Mouse (Mus musculus): Measurements from ENCODE around the gene Gxylt1. TPM values are rescaled to one million over a fixed set of nuclear protein-coding genes. Genes with fewer than 3 reads are reported as not detected.
"Not testable (repeated sequence)": the region's sequence is repeated elsewhere in the genome, so short reads cannot be mapped to it uniquely, and the experiment has no call there.

The Gxylt1 gene
- polyA plus RNA-seq, 1 experiment: 0.09 TPM

- H3K4me3 ChIP-seq (replicated peaks): no peak overlapping the region
- H3K36me3 ChIP-seq (ENCODE audit: control insufficient read depth): peaks cover 80% of the 10 kb centered on the region
- no peaks in the 10 kb centered on the region for H3K9me3 ChIP-seq (ENCODE audit: control insufficient read depth, low read length)
- H3K4me1 ChIP-seq (ENCODE audit: control insufficient read depth): no peaks in the 10 kb centered on the region; the same call in 1 of the 2 replicates
- TF ChIP-seq TAL1 (IDR thresholded peaks at IDR 0.05; ENCODE audit: low read length): no peak
- TF ChIP-seq GATA1 (IDR thresholded peaks at IDR 0.05; ENCODE audit: low read length): no peak
- no peaks in the 10 kb centered on the region for H3K27me3 ChIP-seq (ENCODE audit: control insufficient read depth)
Observed at GRCm38 (mm10) chr15:93252396-93252795, 22.6 kb downstream of the Gxylt1 start.

- Histone ChIP-seq H3K9me3 (ENCODE audit: control insufficient read depth, low read length) (no peaks in the 10 kb centered on the region), H3K27me3 (ENCODE audit: control insufficient read depth) (no peaks in the 10 kb centered on the region), H3K4me1 (ENCODE audit: control insufficient read depth) (no peaks in the 10 kb centered on the region; the same call in 1 of the 2 replicates), H3K4me3 (replicated peaks) (no peak overlapping the region), H3K36me3 (ENCODE audit: control insufficient read depth) (peaks cover 80% of the 10 kb centered on the region)
- TF ChIP-seq GATA1 (IDR thresholded peaks at IDR 0.05; ENCODE audit: low read length) (no peak), TAL1 (IDR thresholded peaks at IDR 0.05; ENCODE audit: low read length) (no peak)
Observed at GRCm38 (mm10) chr15:93251553-93252250, 23.3 kb downstream of the Gxylt1 start.

- Histone ChIP-seq H3K4me3 (replicated peaks) (no peak overlapping the region), H3K9me3 (ENCODE audit: control insufficient read depth, low read length) (no peaks in the 10 kb centered on the region), H3K4me1 (ENCODE audit: control insufficient read depth) (no peaks in the 10 kb centered on the region), H3K36me3 (ENCODE audit: control insufficient read depth) (peaks cover 81% of the 10 kb centered on the region), H3K27me3 (ENCODE audit: control insufficient read depth) (no peaks in the 10 kb centered on the region)
- TF ChIP-seq GATA1 (IDR thresholded peaks at IDR 0.05; ENCODE audit: low read length): no peak
- TF ChIP-seq TAL1 (IDR thresholded peaks at IDR 0.05; ENCODE audit: low read length): no peak
Observed at GRCm38 (mm10) chr15:93243202-93243601, 31.8 kb downstream of the Gxylt1 start.

- H3K9me3 ChIP-seq (ENCODE audit: control insufficient read depth, low read length); H3K4me3 ChIP-seq (replicated peaks); H3K27me3 ChIP-seq (ENCODE audit: control insufficient read depth); H3K4me1 ChIP-seq (ENCODE audit: control insufficient read depth): not testable (repeated sequence)
- H3K36me3 ChIP-seq (ENCODE audit: control insufficient read depth): peaks cover 21% of the 10 kb centered on the region
Observed at GRCm38 (mm10) chr15:93236456-93236855, 38.5 kb downstream of the Gxylt1 start.

GRCm38 (mm10) chr15:93229028-93229427, 46.0 kb downstream of the Gxylt1 start:
- H3K27me3 ChIP-seq (ENCODE audit: control insufficient read depth): no peaks in the 10 kb centered on the region
- no peaks in the 10 kb centered on the region for H3K4me1 ChIP-seq (ENCODE audit: control insufficient read depth)
- no peak overlapping the region for H3K4me3 ChIP-seq (replicated peaks)
- H3K9me3 ChIP-seq (ENCODE audit: control insufficient read depth, low read length): no peaks in the 10 kb centered on the region
- H3K36me3 ChIP-seq (ENCODE audit: control insufficient read depth): no peaks in the 10 kb centered on the region
- TF ChIP-seq GATA1 (IDR thresholded peaks at IDR 0.05; ENCODE audit: low read length) (no peak), TAL1 (IDR thresholded peaks at IDR 0.05; ENCODE audit: low read length) (no peak)

GRCm38 (mm10) chr15:93228375-93228774, 46.6 kb downstream of the Gxylt1 start:
- no peak for TF ChIP-seq TAL1 (IDR thresholded peaks at IDR 0.05; ENCODE audit: low read length)
- Histone ChIP-seq H3K9me3 (ENCODE audit: control insufficient read depth, low read length) (no peaks in the 10 kb centered on the region), H3K4me3 (replicated peaks) (no peak overlapping the region), H3K4me1 (ENCODE audit: control insufficient read depth) (no peaks in the 10 kb centered on the region), H3K27me3 (ENCODE audit: control insufficient read depth) (no peaks in the 10 kb centered on the region), H3K36me3 (ENCODE audit: control insufficient read depth) (no peaks in the 10 kb centered on the region)

- Histone ChIP-seq H3K9me3 (ENCODE audit: control insufficient read depth, low read length) (no peaks in the 10 kb centered on the region), H3K4me1 (ENCODE audit: control insufficient read depth) (no peaks in the 10 kb centered on the region), H3K4me3 (replicated peaks) (no peak overlapping the region), H3K27me3 (ENCODE audit: control insufficient read depth) (no peaks in the 10 kb centered on the region), H3K36me3 (ENCODE audit: control insufficient read depth) (no peaks in the 10 kb centered on the region)
- no peak for TF ChIP-seq GATA1 (IDR thresholded peaks at IDR 0.05; ENCODE audit: low read length)
- no peak for TF ChIP-seq TAL1 (IDR thresholded peaks at IDR 0.05; ENCODE audit: low read length)
Observed at GRCm38 (mm10) chr15:93227764-93228079, 47.3 kb downstream of the Gxylt1 start.

- TF ChIP-seq TAL1 (IDR thresholded peaks at IDR 0.05; ENCODE audit: low read length): no peak
- TF ChIP-seq GATA1 (IDR thresholded peaks at IDR 0.05; ENCODE audit: low read length): no peak
- H3K4me1 ChIP-seq (ENCODE audit: control insufficient read depth): no peaks in the 10 kb centered on the region
- H3K36me3 ChIP-seq (ENCODE audit: control insufficient read depth): no peaks in the 10 kb centered on the region
- no peak overlapping the region for H3K4me3 ChIP-seq (replicated peaks)
- H3K9me3 ChIP-seq (ENCODE audit: control insufficient read depth, low read length): no peaks in the 10 kb centered on the region
- no peaks in the 10 kb centered on the region for H3K27me3 ChIP-seq (ENCODE audit: control insufficient read depth)
Observed at GRCm38 (mm10) chr15:93226930-93227763, 47.8 kb downstream of the Gxylt1 start.

GRCm38 (mm10) chr15:93222475-93222874, 52.5 kb downstream of the Gxylt1 start:
- Histone ChIP-seq H3K9me3 (ENCODE audit: control insufficient read depth, low read length) (peaks cover 4% of the 10 kb centered on the region; the same call in 1 of the 2 replicates), H3K36me3 (ENCODE audit: control insufficient read depth) (no peaks in the 10 kb centered on the region), H3K4me1 (ENCODE audit: control insufficient read depth) (no peaks in the 10 kb centered on the region), H3K27me3 (ENCODE audit: control insufficient read depth) (no peaks in the 10 kb centered on the region), H3K4me3 (replicated peaks) (no peak overlapping the region)
- TF ChIP-seq GATA1 (IDR thresholded peaks at IDR 0.05; ENCODE audit: low read length) (no peak), TAL1 (IDR thresholded peaks at IDR 0.05; ENCODE audit: low read length) (no peak)
